Mouse (Mus musculus) C2C12 (cell line): ENCODE results near the gene Emp3.

Source experiments
- CEBPB ChIP-seq: IDR thresholded peaks from one replicate; pipeline ENCODE4 v1.6.1; 2011; ENCODE audit warnings: low read depth, mild to moderate bottlenecking, control low read depth, moderate library complexity
- CTCF ChIP-seq: IDR thresholded peaks from one replicate; pipeline ENCODE4 v1.5.1; 2011; ENCODE audit not compliant: control insufficient read depth, insufficient read depth, insufficient read length
- FOSL1 ChIP-seq: IDR thresholded peaks from one replicate; pipeline ENCODE4 v1.8.0; 2011; ENCODE audit warnings: mild to moderate bottlenecking, low read length; ENCODE audit not compliant: poor library complexity, insufficient read depth, severe bottlenecking
- MAX ChIP-seq: IDR thresholded peaks from one replicate; pipeline ENCODE4 v1.6.1; 2011; ENCODE audit warnings: mild to moderate bottlenecking, control low read depth
- MYOG ChIP-seq: IDR thresholded peaks from one replicate; pipeline ENCODE4 v1.6.1; 2011; ENCODE audit not compliant: control insufficient read depth, insufficient read length; ENCODE audit errors: extremely low read depth
- USF1 ChIP-seq: IDR thresholded peaks from one replicate; pipeline ENCODE4 v1.6.1; 2011; ENCODE audit warnings: low read depth, mild to moderate bottlenecking, control low read depth, moderate library complexity

GRCm38 (mm10) chr7:45902481-45903002, 18.7 kb downstream of the Emp3 start:
- TF ChIP-seq CTCF = no peak
- no peak for TF ChIP-seq MYOG
- TF ChIP-seq MAX = no peak
- TF ChIP-seq USF1 = no peak
- TF ChIP-seq FOSL1 = no peak
- TF ChIP-seq CEBPB = no peak
